In the genomic region with DNA sequence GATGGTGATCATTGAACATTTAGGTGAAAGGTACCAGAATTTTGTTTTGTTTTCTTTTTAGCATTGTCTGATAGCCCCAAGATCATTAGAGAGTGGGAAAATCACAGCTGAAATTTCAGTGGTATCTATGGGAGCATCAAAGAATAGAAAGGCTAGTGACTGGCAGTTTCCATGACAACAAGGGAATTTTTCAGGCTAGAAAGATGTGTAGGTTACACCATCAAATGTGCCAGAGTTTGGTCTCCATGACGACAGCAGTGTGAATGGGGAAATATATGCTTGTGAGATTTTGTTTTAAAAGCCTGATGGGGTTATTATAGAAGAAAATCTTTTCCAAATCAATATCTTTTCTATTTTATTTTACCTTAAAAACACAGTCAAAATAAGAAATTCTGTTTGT, we compare ENCODE assay signal across 14 mouse cellular contexts. TPM values are rescaled to one million over a fixed set of nuclear protein-coding genes. Genes with fewer than 3 reads are reported as not detected.
DNase-seq lines count a peak whose midpoint lies in the region; ATAC-seq and TF ChIP-seq lines count a peak whose summit lies in the region.
"Had no signal": no experiment of that assay in that cellular context is flagged by ENCODE, and none has a peak within 500 bp of the region (broad histone marks: within the 10 kb centered on the region; RNA-seq: fewer than 3 reads in every experiment).

No protein-coding gene starts in this region.

- no peaks in the 10 kb centered on the region for H3K36me3 ChIP-seq in hindbrain, embryonic 11.5 days (ENCODE audit: control insufficient read depth, insufficient read depth, low read length)
- no peaks in the 10 kb centered on the region for H3K36me3 ChIP-seq in hindbrain, embryonic 12.5 days
- no peaks in the 10 kb centered on the region for H3K36me3 ChIP-seq in midbrain, embryonic 16.5 days (ENCODE audit: control insufficient read depth, insufficient read depth, low read length)
- no peaks in the 10 kb centered on the region for H3K36me3 ChIP-seq in kidney, embryonic 14.5 days (ENCODE audit: control insufficient read depth, insufficient read depth, low read length)
- H3K36me3 ChIP-seq: embryonic facial prominence, embryonic 12.5 days had no signal

- intact Hi-C loops in heart, postnatal 36 days (cut with DNase I) = no loop called here

- H3K4me1 ChIP-seq in hindbrain, embryonic 11.5 days (replicated peaks; ENCODE audit: control insufficient read depth, insufficient read depth, low read length) = no peaks in the 10 kb centered on the region
- no peaks in the 10 kb centered on the region for H3K4me1 ChIP-seq in hindbrain, embryonic 12.5 days
- H3K4me1 ChIP-seq in midbrain, embryonic 16.5 days (ENCODE audit: control insufficient read depth, insufficient read depth, low read length) = peaks cover 9% of the 10 kb centered on the region
- no peaks in the 10 kb centered on the region for H3K4me1 ChIP-seq in kidney, embryonic 14.5 days (ENCODE audit: control insufficient read depth, insufficient read depth, low read length)
- H3K4me1 ChIP-seq: embryonic facial prominence, embryonic 12.5 days; megakaryocyte, embryonic 14.5 days had no signal

- ATAC-seq in hindbrain, embryonic 11.5 days (ENCODE audit: low FRiP score) = no peak
- ATAC-seq in hindbrain, embryonic 12.5 days (ENCODE audit: low FRiP score) = no peak
- peak; percentile 93 for ATAC-seq in midbrain, embryonic 16.5 days
- no peak for ATAC-seq in kidney, embryonic 14.5 days (ENCODE audit: low FRiP score, low TSS enrichment)
- ATAC-seq: liver, postnatal 0 days had no signal

- H3K27me3 ChIP-seq in hindbrain, embryonic 11.5 days (ENCODE audit: control insufficient read depth, insufficient read depth, low read length) = no peaks in the 10 kb centered on the region
- no peaks in the 10 kb centered on the region for H3K27me3 ChIP-seq in hindbrain, embryonic 12.5 days
- no peaks in the 10 kb centered on the region for H3K27me3 ChIP-seq in midbrain, embryonic 16.5 days (ENCODE audit: control insufficient read depth, insufficient read depth, low read depth, low read length)
- H3K27me3 ChIP-seq in kidney, embryonic 14.5 days (ENCODE audit: control insufficient read depth, insufficient read depth, low read length) = no peaks in the 10 kb centered on the region
- H3K27me3 ChIP-seq: embryonic facial prominence, embryonic 12.5 days; megakaryocyte, embryonic 14.5 days had no signal

- no peaks in the 10 kb centered on the region for H3K9me3 ChIP-seq in hindbrain, embryonic 11.5 days (ENCODE audit: control insufficient read depth, low read length)
- 0 out of 2 replicates have a peak, but pooled peaks cover 4% of the 10 kb centered on the region for H3K9me3 ChIP-seq in hindbrain, embryonic 12.5 days (replicated peaks)
- no peaks in the 10 kb centered on the region for H3K9me3 ChIP-seq in midbrain, embryonic 16.5 days (replicated peaks; ENCODE audit: control insufficient read depth, low read length, poor library complexity, severe bottlenecking)
- H3K9me3 ChIP-seq in kidney, embryonic 14.5 days (ENCODE audit: control insufficient read depth, low read length) = no peaks in the 10 kb centered on the region
- H3K9me3 ChIP-seq: embryonic facial prominence, embryonic 12.5 days; megakaryocyte, embryonic 14.5 days had no signal

- WGBS in hindbrain, embryonic 11.5 days = 82% methylated on average over 1 of the region's 1 CpGs
- 63% methylated on average over 1 of the region's 1 CpGs for WGBS in hindbrain, embryonic 12.5 days
- WGBS in midbrain, embryonic 16.5 days = 8% methylated on average over 1 of the region's 1 CpGs
- WGBS in kidney, embryonic 14.5 days = 78% methylated on average over 1 of the region's 1 CpGs

- peak; percentile 10 for DNase-seq in hindbrain, embryonic 11.5 days (ENCODE audit: low spot score)
- DNase-seq in brain, embryonic 18.5 days (ENCODE audit: low read depth, low spot score) = peak; percentile 72
- peak; percentile 18 to 79 for DNase-seq in layer of hippocampus, adult 2 months (ENCODE audit: low spot score in 2 of 2)
- no peak for DNase-seq in cerebellum, postnatal 14 days
- no peak for DNase-seq in heart, postnatal 36 days
- DNase-seq: B cell, adult 2 months; gastrocnemius, postnatal 14 days; liver, postnatal 0 days; thymus, postnatal 36 days had no signal

- H3K4me3 ChIP-seq in hindbrain, embryonic 11.5 days (ENCODE audit: low read depth, low read length) = no peak overlapping the region
- H3K4me3 ChIP-seq in hindbrain, embryonic 12.5 days = no peak overlapping the region
- H3K4me3 ChIP-seq in layer of hippocampus, adult 2 months = no peak overlapping the region
- no peak overlapping the region for H3K4me3 ChIP-seq in midbrain, embryonic 16.5 days (ENCODE audit: low read depth, low read length)
- H3K4me3 ChIP-seq in kidney, embryonic 14.5 days (ENCODE audit: low read length) = no peak overlapping the region
- H3K4me3 ChIP-seq: embryonic facial prominence, embryonic 12.5 days; megakaryocyte, embryonic 14.5 days had no signal

- H3K4me2 ChIP-seq in hindbrain, embryonic 11.5 days (replicated peaks; ENCODE audit: low read depth, low read length) = no peak overlapping the region
- H3K4me2 ChIP-seq in hindbrain, embryonic 12.5 days (replicated peaks) = no peak overlapping the region
- H3K4me2 ChIP-seq in midbrain, embryonic 16.5 days (ENCODE audit: low read length) = no peak overlapping the region
- H3K4me2 ChIP-seq in kidney, embryonic 14.5 days (replicated peaks; ENCODE audit: low read depth, low read length) = no peak overlapping the region
- H3K4me2 ChIP-seq: embryonic facial prominence, embryonic 12.5 days had no signal

- H3K27ac ChIP-seq in hindbrain, embryonic 11.5 days (ENCODE audit: low read depth, low read length) = no peak overlapping the region
- no peak overlapping the region for H3K27ac ChIP-seq in hindbrain, embryonic 12.5 days
- H3K27ac ChIP-seq in layer of hippocampus, adult 2 months = peak overlapping the region; percentile 36; the same call in 1 of the 2 replicates
- peak overlapping the region; percentile 64; the same call in 1 of the 2 replicates for H3K27ac ChIP-seq in midbrain, embryonic 16.5 days (ENCODE audit: low read length)
- no peak overlapping the region for H3K27ac ChIP-seq in kidney, embryonic 14.5 days (ENCODE audit: low read depth, low read length)
- H3K27ac ChIP-seq: embryonic facial prominence, embryonic 12.5 days had no signal

- H3K9ac ChIP-seq in hindbrain, embryonic 11.5 days (ENCODE audit: low read depth, low read length) = no peak overlapping the region
- H3K9ac ChIP-seq in hindbrain, embryonic 12.5 days = no peak overlapping the region
- H3K9ac ChIP-seq in midbrain, embryonic 16.5 days (ENCODE audit: low read depth, low read length) = no peak overlapping the region
- H3K9ac ChIP-seq in kidney, embryonic 14.5 days (ENCODE audit: low read depth, low read length) = no peak overlapping the region
- H3K9ac ChIP-seq: embryonic facial prominence, embryonic 12.5 days; liver, postnatal 0 days had no signal

- TF ChIP-seq CTCF in layer of hippocampus, adult 2 months (conservative IDR thresholded peaks at IDR 0.05) = no peak

RNA-seq across cellular contexts. Expression of a gene that starts 50.9 kb away (rescaled TPM):
- polyA plus RNA-seq in hindbrain, embryonic 11.5 days (2014; fragmentation: Nextera tagmentation; extraction: Ambion mirVana) = 14.5 and 16.6 TPM in 2 replicates
- polyA plus RNA-seq in hindbrain, embryonic 12.5 days (2016; fragmentation: Nextera tagmentation; extraction: Ambion mirVana) = 21.4 and 23.8 TPM in 2 replicates
- 10 to 100 TPM; 66.9 to 67.7 TPM for total RNA-seq in layer of hippocampus, adult 2 months (2021)
- polyA plus RNA-seq in midbrain, embryonic 16.5 days (2015; fragmentation: Nextera tagmentation; extraction: Ambion mirVana) = 24.7 and 27.4 TPM in 2 replicates
- 3.6 and 3.9 TPM in 2 replicates for polyA plus RNA-seq in kidney, embryonic 14.5 days (2014; fragmentation: Nextera tagmentation; extraction: Ambion mirVana)
- total RNA-seq in heart, postnatal 36 days (2021) = 1 to 10 TPM; 1.3 to 1.7 TPM

Comparison
In these comparisons a context has a peak if more than half of its experiments do, and no peak if none do; other contexts are left out.
1. DNase-seq: peak in hindbrain, embryonic 11.5 days (single experiment), brain, embryonic 18.5 days (single experiment) and layer of hippocampus, adult 2 months (2 of 2); none in cerebellum, postnatal 14 days (0 of 2) and heart, postnatal 36 days (0 of 2).
2. H3K27ac ChIP-seq: peak in layer of hippocampus, adult 2 months (single experiment) and midbrain, embryonic 16.5 days (single experiment); none in hindbrain, embryonic 11.5 days (single experiment), hindbrain, embryonic 12.5 days (single experiment) and kidney, embryonic 14.5 days (single experiment).